Mouse (Mus musculus): ENCODE results near the gene Rrp12. TPM values are rescaled to one million over a fixed set of nuclear protein-coding genes. Genes with fewer than 3 reads are reported as not detected.
"Not testable (repeated sequence)": the region's sequence is repeated elsewhere in the genome, so short reads cannot be mapped to it uniquely, and the experiment has no call there.

The Rrp12 gene
- polyA plus RNA-seq, 1 experiment from 2014 or later, result 6.3 TPM

GRCm38 (mm10) chr19:41888191-41888590 is 7.8 kb downstream of the Rrp12 start:
- Histone ChIP-seq H3K9me3 (ENCODE audit: control insufficient read depth, low read length) (no peaks in the 10 kb centered on the region), H3K27me3 (ENCODE audit: control insufficient read depth, insufficient read depth, low read length) (no peaks in the 10 kb centered on the region), H3K36me3 (ENCODE audit: control insufficient read depth, insufficient read depth, low read length) (peaks cover 12% of the 10 kb centered on the region), H3K4me2 (replicated peaks; ENCODE audit: low read depth) (no peak overlapping the region), H3K4me3 (ENCODE audit: low read depth, low read length) (no peak overlapping the region), H3K4me1 (replicated peaks; ENCODE audit: control insufficient read depth, insufficient read depth) (no peaks in the 10 kb centered on the region), H3K9ac (ENCODE audit: low read length) (no peak overlapping the region), H3K27ac (replicated peaks) (no peak overlapping the region)
- TF ChIP-seq CTCF (IDR thresholded peaks at IDR 0.05; ENCODE audit: low read depth) (no peak), EP300 (optimal IDR thresholded peaks at IDR 0.05) (no peak)
- ATAC-seq (ENCODE audit: low FRiP score, low TSS enrichment) (no peak), DNase-seq (ENCODE audit: low spot score) (no peak)

GRCm38 (mm10) chr19:41883882-41884281 is 12.1 kb downstream of the Rrp12 start:
- H3K4me3 ChIP-seq (ENCODE audit: low read depth, low read length), result no peak overlapping the region
- no peak for TF ChIP-seq CTCF (IDR thresholded peaks at IDR 0.05; ENCODE audit: low read depth)
- TF ChIP-seq EP300 (optimal IDR thresholded peaks at IDR 0.05), result no peak
- H3K27ac ChIP-seq (replicated peaks), result no peak overlapping the region
- no peak overlapping the region for H3K4me2 ChIP-seq (replicated peaks; ENCODE audit: low read depth)
- DNase-seq (ENCODE audit: low spot score), result no peak
- H3K36me3 ChIP-seq (ENCODE audit: control insufficient read depth, insufficient read depth, low read length), result peaks cover 18% of the 10 kb centered on the region
- H3K9me3 ChIP-seq (ENCODE audit: control insufficient read depth, low read length), result no peaks in the 10 kb centered on the region
- 84% methylated on average over 9 of the region's 9 CpGs for WGBS
- H3K4me1 ChIP-seq (replicated peaks; ENCODE audit: control insufficient read depth, insufficient read depth), result no peaks in the 10 kb centered on the region
- no peak overlapping the region for H3K9ac ChIP-seq (ENCODE audit: low read length)
- no peaks in the 10 kb centered on the region for H3K27me3 ChIP-seq (ENCODE audit: control insufficient read depth, insufficient read depth, low read length)
- ATAC-seq (ENCODE audit: low FRiP score, low TSS enrichment), result no peak

GRCm38 (mm10) chr19:41881842-41882241 is 14.1 kb downstream of the Rrp12 start:
- no peak overlapping the region for H3K27ac ChIP-seq (replicated peaks)
- H3K27me3 ChIP-seq (ENCODE audit: control insufficient read depth, insufficient read depth, low read length), result no peaks in the 10 kb centered on the region
- ATAC-seq (ENCODE audit: low FRiP score, low TSS enrichment), result 0 out of 2 replicates have a peak, but pooled peaks have one; percentile 68
- no peaks in the 10 kb centered on the region for H3K4me1 ChIP-seq (replicated peaks; ENCODE audit: control insufficient read depth, insufficient read depth)
- H3K9ac ChIP-seq (ENCODE audit: low read length), result no peak overlapping the region
- H3K36me3 ChIP-seq (ENCODE audit: control insufficient read depth, insufficient read depth, low read length), result peaks cover 15% of the 10 kb centered on the region
- DNase-seq (ENCODE audit: low spot score), result peak; percentile 64
- H3K9me3 ChIP-seq (ENCODE audit: control insufficient read depth, low read length), result no peaks in the 10 kb centered on the region
- no peak for TF ChIP-seq EP300 (optimal IDR thresholded peaks at IDR 0.05)
- no peak for TF ChIP-seq CTCF (IDR thresholded peaks at IDR 0.05; ENCODE audit: low read depth)
- H3K4me3 ChIP-seq (ENCODE audit: low read depth, low read length), result no peak overlapping the region
- no peak overlapping the region for H3K4me2 ChIP-seq (replicated peaks; ENCODE audit: low read depth)
- 89% methylated on average over 4 of the region's 4 CpGs for WGBS

- Histone ChIP-seq H3K4me2 (replicated peaks; ENCODE audit: low read depth) (no peak overlapping the region), H3K27me3 (ENCODE audit: control insufficient read depth, insufficient read depth, low read length) (no peaks in the 10 kb centered on the region), H3K4me1 (replicated peaks; ENCODE audit: control insufficient read depth, insufficient read depth) (no peaks in the 10 kb centered on the region), H3K27ac (replicated peaks) (no peak overlapping the region), H3K4me3 (ENCODE audit: low read depth, low read length) (no peak overlapping the region), H3K9ac (ENCODE audit: low read length) (no peak overlapping the region), H3K36me3 (ENCODE audit: control insufficient read depth, insufficient read depth, low read length) (peaks cover 6% of the 10 kb centered on the region; the same call in 1 of the 2 replicates), H3K9me3 (ENCODE audit: control insufficient read depth, low read length) (no peaks in the 10 kb centered on the region)
- ATAC-seq (ENCODE audit: low FRiP score, low TSS enrichment), result no peak
- 90% methylated on average over 14 of the region's 14 CpGs for WGBS
- TF ChIP-seq EP300 (optimal IDR thresholded peaks at IDR 0.05) (no peak), CTCF (IDR thresholded peaks at IDR 0.05; ENCODE audit: low read depth) (no peak)
- no peak for DNase-seq (ENCODE audit: low spot score)
Measured at GRCm38 (mm10) chr19:41874356-41874755, 21.6 kb downstream of the Rrp12 start.

GRCm38 (mm10) chr19:41872285-41872684 is 23.7 kb downstream of the Rrp12 start:
- Histone ChIP-seq H3K4me3 (ENCODE audit: low read depth, low read length) (no peak overlapping the region), H3K27ac (replicated peaks) (no peak overlapping the region), H3K27me3 (ENCODE audit: control insufficient read depth, insufficient read depth, low read length) (no peaks in the 10 kb centered on the region), H3K4me1 (replicated peaks; ENCODE audit: control insufficient read depth, insufficient read depth) (no peaks in the 10 kb centered on the region), H3K9ac (ENCODE audit: low read length) (no peak overlapping the region), H3K9me3 (ENCODE audit: control insufficient read depth, low read length) (no peaks in the 10 kb centered on the region), H3K4me2 (replicated peaks; ENCODE audit: low read depth) (no peak overlapping the region), H3K36me3 (ENCODE audit: control insufficient read depth, insufficient read depth, low read length) (peaks cover 4% of the 10 kb centered on the region; the same call in 1 of the 2 replicates)
- TF ChIP-seq EP300 (optimal IDR thresholded peaks at IDR 0.05) (no peak), CTCF (IDR thresholded peaks at IDR 0.05; ENCODE audit: low read depth) (no peak)
- ATAC-seq (ENCODE audit: low FRiP score, low TSS enrichment) (no peak), DNase-seq (ENCODE audit: low spot score) (no peak)
- 88% methylated on average over 2 of the region's 2 CpGs for WGBS

- 73% methylated on average over 5 of the region's 5 CpGs for WGBS
Measured at GRCm38 (mm10) chr19:41869946-41870345, 26.0 kb downstream of the Rrp12 start.

More at GRCm38 (mm10) chr19:41869946-41870345, 26.0 kb downstream of the Rrp12 start:
- H3K36me3 ChIP-seq (ENCODE audit: control insufficient read depth, insufficient read depth, low read length); H3K27me3 ChIP-seq (ENCODE audit: control insufficient read depth, insufficient read depth, low read length); H3K4me1 ChIP-seq (replicated peaks; ENCODE audit: control insufficient read depth, insufficient read depth); H3K27ac ChIP-seq (replicated peaks); ATAC-seq (ENCODE audit: low FRiP score, low TSS enrichment); H3K9me3 ChIP-seq (ENCODE audit: control insufficient read depth, low read length); H3K9ac ChIP-seq (ENCODE audit: low read length); H3K4me3 ChIP-seq (ENCODE audit: low read depth, low read length); H3K4me2 ChIP-seq (replicated peaks; ENCODE audit: low read depth); DNase-seq (ENCODE audit: low spot score): not testable (repeated sequence)
- peak; percentile 42 for TF ChIP-seq CTCF (IDR thresholded peaks at IDR 0.05; ENCODE audit: low read depth)

Data from stomach, postnatal 0 days (tissue).